Mouse (Mus musculus): Measurements from ENCODE around the gene Itk.

GRCm38 (mm10) chr11:46435363-46435762 lies 46.0 kb upstream of the Itk start:
- TF ChIP-seq CTCF (IDR thresholded peaks at IDR 0.05; ENCODE audit: control insufficient read depth, insufficient read depth, insufficient read length), result no peak
- no peak for TF ChIP-seq CEBPB (IDR thresholded peaks at IDR 0.05; ENCODE audit: low read depth)
- TF ChIP-seq USF1 (IDR thresholded peaks at IDR 0.05; ENCODE audit: low read depth), result no peak
- no peak for TF ChIP-seq MAX (IDR thresholded peaks at IDR 0.05)
- TF ChIP-seq MYOD1 (IDR thresholded peaks at IDR 0.05; ENCODE audit: control insufficient read depth, insufficient read length, low read depth), result no peak
- TF ChIP-seq MYOG (IDR thresholded peaks at IDR 0.05; ENCODE audit: control insufficient read depth, extremely low read depth, insufficient read length), result no peak
